Mouse (Mus musculus) ES-E14 (cell line): ENCODE measurements around the gene Copb1.

Experiments used
- CHD2 ChIP-seq: IDR thresholded peaks from 2 replicates; pipeline ENCODE4 v1.6.1; 2014; ENCODE audit warnings: mild to moderate bottlenecking, low read depth, low read length, inconsistent platforms
- HCFC1 ChIP-seq: IDR thresholded peaks from 2 replicates; pipeline ENCODE4 v1.6.1; 2012; ENCODE audit warnings: low read length, inconsistent platforms, borderline replicate concordance; ENCODE audit not compliant: insufficient read depth
- MAFK ChIP-seq: IDR thresholded peaks from 2 replicates; pipeline ENCODE4 v1.6.1; 2014; ENCODE audit warnings: mild to moderate bottlenecking, low read depth, low read length, inconsistent platforms; ENCODE audit not compliant: insufficient read depth
- ZC3H11A ChIP-seq: IDR thresholded peaks from 2 replicates; pipeline ENCODE4 v1.6.1; 2012; ENCODE audit warnings: low read depth, mild to moderate bottlenecking, inconsistent platforms, low read length, borderline replicate concordance

DNA sequence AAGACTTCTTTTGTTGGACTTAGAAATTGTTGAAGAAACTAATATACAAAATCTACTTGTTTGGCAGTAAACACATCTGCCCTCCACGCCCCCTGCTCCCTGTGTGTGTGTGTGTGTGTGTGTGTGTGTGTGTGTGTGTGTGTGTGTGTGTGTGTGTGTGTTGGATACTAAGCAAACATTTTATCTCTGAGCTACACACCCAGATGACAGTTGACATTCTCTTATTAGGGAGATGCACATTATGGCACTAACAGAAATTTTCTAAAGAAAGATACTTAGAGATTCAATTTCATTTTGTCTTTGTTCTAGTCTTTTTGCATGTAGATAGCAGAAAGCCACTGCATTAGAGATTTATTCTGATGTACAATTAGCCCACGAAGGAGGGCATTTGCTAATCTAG lies 37.6 kb downstream of the Copb1 start:
- TF ChIP-seq HCFC1 (no peak), CHD2 (no peak), ZC3H11A (no peak), MAFK (no peak)
